Mouse (Mus musculus) embryonic fibroblast, embryonic 13.5 days (primary cell): ENCODE measurements around the gene Ppp6r3. TPM values are rescaled to one million over a fixed set of nuclear protein-coding genes. Genes with fewer than 3 reads are reported as not detected.

ENCODE experiments used
- H3K27ac ChIP-seq: 2 replicates; pipeline ENCODE4 v1.5.1; 2012; ENCODE audit warnings: low read length, control low read depth, inconsistent platforms; ENCODE audit not compliant: insufficient read depth
- H3K4me1 ChIP-seq: 2 replicates; pipeline ENCODE4 v1.6.1; 2011; ENCODE audit warnings: low read length; ENCODE audit not compliant: control insufficient read depth, insufficient read depth
- H3K4me3 ChIP-seq: 2 replicates; pipeline ENCODE4 v1.5.1; 2011; ENCODE audit warnings: mild to moderate bottlenecking, control low read depth, low read length; ENCODE audit not compliant: insufficient read depth
- CTCF ChIP-seq: IDR thresholded peaks from 2 replicates; pipeline ENCODE4 v1.5.1; 2011; ENCODE audit warnings: mild to moderate bottlenecking, control low read depth, low read length, moderate library complexity, borderline replicate concordance; ENCODE audit not compliant: insufficient read depth
- POLR2A ChIP-seq: IDR thresholded peaks from 2 replicates; pipeline ENCODE4 v1.6.1; 2011; ENCODE audit warnings: low read depth, mild to moderate bottlenecking, control low read depth, low read length, moderate library complexity
- polyA plus RNA-seq: library from polyadenylated mRNA; stranded (reverse); fragments of >200 nt; gene quantifications from 2 replicates; pipeline ENCODE4 v1.2.4, GENCODE M21; 2011; ENCODE audit warnings: low read depth; ENCODE audit not compliant: missing spikeins, insufficient read length

Gene Ppp6r3
- polyA plus RNA-seq, 1 experiment, result 69.4 TPM

DNA sequence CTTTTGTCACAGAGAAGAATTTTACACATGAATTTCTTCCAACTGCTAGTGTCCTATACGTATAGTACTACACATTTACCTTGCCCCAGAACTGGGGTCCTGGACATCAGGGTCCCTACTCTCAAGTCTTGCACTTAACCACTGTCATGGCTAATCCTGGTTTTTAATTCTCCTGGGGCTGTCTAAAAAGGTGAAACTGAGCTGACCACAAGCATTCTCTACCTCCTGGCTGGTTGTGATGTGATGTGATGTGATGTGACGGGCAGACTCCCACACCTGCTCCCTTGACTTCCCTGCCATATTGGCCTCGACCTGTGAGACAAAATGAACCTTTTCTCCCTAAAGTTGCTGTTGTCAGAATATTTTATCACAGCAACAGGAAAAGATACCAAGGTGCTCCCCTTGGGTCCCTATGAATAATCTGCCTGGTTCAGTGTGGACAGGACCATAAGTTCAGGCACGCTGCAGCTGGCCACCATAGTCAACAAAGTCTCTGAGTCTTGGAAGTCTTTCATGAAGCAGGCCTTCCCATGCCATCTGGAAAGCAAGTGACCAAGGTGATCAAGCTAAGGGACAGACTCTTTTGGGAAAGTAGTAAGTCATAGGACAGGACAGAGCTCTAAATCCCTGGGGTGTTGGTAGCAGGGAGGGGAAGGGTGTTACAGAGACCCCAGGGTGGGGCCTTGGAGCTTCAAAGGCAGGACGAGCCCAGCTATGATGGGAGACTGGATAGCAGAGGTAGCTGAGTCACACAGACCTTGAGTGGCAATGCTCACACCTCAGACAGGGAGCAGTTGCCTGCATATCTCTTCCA, 1.1 kb upstream of the Ppp6r3 start:
- Histone ChIP-seq H3K4me3 (peak overlapping the region; percentile 20; the same call in 1 of the 2 replicates), H3K27ac (no peak overlapping the region), H3K4me1 (no peaks in the 10 kb centered on the region)
- no peak for TF ChIP-seq POLR2A
- TF ChIP-seq CTCF, result no peak

DNA sequence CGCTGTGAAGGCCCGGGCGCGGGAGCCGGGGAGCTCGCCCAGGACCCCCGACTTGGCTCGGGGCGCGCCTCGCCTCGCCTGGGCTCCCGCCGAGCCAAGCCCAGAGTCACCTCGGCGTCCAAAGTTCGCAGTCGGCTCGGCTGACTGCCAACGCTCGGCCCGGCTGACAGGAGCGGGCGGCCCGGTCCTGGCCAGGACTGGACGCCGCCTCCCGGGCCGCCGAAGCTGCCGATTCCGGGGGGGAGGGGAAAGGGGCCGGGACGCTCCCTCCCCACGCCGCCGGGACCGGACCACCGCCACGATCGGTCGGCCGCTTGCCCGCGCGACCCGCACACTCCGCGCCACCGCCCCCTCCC, 295 bp downstream of the Ppp6r3 start:
- TF ChIP-seq POLR2A (no peak), CTCF (no peak)
- H3K27ac ChIP-seq, result peak overlapping the region; percentile 80
- no peaks in the 10 kb centered on the region for H3K4me1 ChIP-seq
- peak overlapping the region; percentile 99 for H3K4me3 ChIP-seq

DNA sequence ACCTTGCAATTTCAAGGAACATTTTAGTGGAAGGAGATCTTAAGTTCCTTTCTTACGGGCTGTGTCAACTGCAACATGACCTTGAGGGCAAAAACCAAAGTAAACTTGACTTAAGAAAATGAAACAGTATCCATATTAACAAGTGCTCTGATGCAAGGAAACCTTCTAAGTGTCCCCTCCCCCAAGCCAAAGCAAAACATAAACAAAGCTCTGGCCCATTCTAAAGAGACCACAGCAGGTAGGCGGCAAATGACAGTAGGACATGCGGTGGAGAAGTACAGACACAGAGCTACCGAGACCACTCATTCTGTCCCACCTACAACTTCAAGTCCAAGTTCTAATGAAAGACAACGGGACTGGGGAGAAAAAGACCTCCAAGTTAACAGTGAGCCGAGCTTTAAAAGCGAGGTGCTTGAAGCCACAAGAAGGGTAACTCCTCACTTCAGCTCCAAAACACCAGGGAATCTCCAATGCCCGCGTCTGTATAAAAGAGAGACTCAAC, 905 bp downstream of the Ppp6r3 start:
- H3K4me3 ChIP-seq, result peak overlapping the region; percentile 99
- H3K4me1 ChIP-seq, result no peaks in the 10 kb centered on the region
- H3K27ac ChIP-seq, result peak overlapping the region; percentile 80; the same call in 1 of the 2 replicates
- no peak for TF ChIP-seq CTCF
- TF ChIP-seq POLR2A, result no peak

DNA sequence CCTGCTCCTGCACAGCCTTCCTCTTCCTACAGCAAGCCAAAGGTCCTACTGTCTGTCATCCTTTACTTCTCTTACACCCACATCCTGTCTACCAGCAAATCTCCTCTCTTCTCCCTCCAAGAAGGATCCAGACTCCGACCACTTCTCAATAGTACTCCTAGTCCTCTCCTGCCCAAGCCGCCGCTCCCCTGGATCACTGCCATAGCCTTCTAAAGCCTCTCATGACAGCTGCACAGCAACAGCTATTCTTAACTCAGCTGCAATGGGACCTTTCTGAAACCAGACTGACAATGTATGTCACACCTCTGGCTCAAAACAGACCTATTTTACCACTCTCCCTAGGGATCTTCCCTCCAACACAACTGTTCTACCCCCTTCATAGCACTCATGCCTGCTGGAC, 11.2 kb downstream of the Ppp6r3 start:
- TF ChIP-seq CTCF (no peak), POLR2A (no peak)
- no peak overlapping the region for H3K27ac ChIP-seq
- peaks cover 4% of the 10 kb centered on the region for H3K4me1 ChIP-seq
- H3K4me3 ChIP-seq, result no peak overlapping the region

DNA sequence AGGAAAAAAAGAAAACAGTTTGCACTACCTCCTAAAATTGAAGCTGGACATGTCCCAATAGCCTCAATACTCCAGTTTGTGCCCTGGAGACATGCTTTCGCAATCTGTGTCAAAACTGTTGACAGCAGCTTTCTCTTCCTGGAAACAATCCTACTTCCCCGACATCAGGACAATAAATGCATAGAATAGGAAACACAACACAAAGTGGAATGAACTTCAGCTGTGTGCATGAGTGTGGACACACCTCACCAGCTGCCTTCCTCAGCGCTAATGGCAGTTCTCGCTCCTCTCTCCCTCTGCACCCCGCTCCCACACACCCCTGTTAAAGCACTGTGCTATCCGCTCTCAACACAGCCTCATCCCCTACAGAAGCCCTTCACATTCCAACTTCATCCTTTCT, 12.8 kb downstream of the Ppp6r3 start:
- no peak overlapping the region for H3K4me3 ChIP-seq
- H3K4me1 ChIP-seq, result peaks cover 3% of the 10 kb centered on the region
- no peak for TF ChIP-seq POLR2A
- no peak for TF ChIP-seq CTCF
- no peak overlapping the region for H3K27ac ChIP-seq

DNA sequence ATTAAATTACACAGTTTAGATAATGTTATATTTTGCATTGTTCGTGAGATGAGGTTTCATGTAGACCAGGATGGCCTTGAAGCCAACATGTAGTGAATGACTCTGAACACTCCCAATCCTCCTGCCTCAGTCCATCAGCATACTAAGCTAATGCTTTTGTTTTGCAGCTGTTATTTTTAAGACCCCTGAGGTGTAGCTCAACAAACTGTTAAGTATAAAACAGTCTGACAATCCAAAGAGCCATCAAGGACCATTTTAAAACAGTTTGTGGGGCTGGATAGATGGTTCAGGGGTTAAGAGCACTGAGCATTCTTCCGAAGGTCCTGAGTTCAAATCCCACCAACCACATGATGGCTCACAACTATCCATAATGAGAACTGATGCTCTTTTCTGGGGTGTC, 13.3 kb downstream of the Ppp6r3 start:
- H3K4me3 ChIP-seq, result no peak overlapping the region
- TF ChIP-seq POLR2A (no peak), CTCF (no peak)
- H3K4me1 ChIP-seq, result peaks cover 2% of the 10 kb centered on the region
- no peak overlapping the region for H3K27ac ChIP-seq

DNA sequence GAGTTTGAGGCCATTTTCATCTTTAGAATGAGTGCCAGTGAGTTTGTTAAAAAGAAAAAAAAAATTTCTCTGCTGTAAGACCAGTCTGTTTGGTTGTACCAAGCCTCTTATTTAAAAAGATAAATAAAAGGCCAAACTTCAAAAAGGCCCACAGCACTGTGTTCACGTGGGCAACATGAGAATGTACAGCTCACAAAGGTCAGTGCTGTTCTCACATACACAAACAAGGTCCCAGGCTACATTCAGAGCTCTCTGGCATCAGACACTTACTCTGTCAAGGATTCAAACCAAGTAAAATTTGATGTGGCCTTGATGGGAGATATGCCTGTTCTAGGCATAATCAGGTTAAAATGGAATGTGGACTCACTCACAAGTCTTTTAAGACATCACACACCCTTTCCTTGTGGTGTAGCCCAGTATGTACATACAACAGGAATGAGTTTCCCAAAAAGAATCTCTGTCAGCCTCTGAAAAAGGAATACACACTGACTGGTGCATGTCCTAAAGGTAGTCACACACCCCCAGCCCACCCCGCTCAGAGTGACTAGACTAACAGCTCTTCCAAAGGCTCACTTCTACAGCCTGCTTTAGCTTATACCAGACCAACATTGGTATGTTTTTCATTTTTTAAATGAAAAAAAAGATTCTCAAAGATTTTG, 19.3 kb downstream of the Ppp6r3 start:
- H3K27ac ChIP-seq, result no peak overlapping the region
- H3K4me1 ChIP-seq, result no peaks in the 10 kb centered on the region; the same call in 1 of the 2 replicates
- H3K4me3 ChIP-seq, result no peak overlapping the region
- TF ChIP-seq POLR2A, result no peak
- no peak for TF ChIP-seq CTCF

DNA sequence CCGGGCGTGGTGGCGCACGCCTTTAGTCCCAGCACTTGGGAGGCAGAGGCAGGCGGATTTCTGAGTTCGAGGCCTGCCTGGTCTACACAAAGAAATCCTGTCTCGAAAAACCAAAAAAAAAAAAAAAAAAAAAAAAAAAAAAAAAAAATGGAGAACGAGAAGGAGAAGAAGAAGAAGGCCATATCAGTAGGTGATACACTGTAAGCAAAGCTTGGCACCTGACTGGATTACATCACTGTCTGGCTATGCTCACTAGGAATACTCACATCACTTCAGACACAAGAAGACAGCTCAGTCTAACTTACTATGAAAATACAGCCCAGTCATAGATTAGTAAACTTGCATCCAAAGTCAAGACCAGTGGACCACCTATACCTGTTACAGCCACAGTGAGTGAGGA, 20.8 kb downstream of the Ppp6r3 start:
- Histone ChIP-seq H3K4me1 (no peaks in the 10 kb centered on the region; the same call in 1 of the 2 replicates), H3K4me3 (no peak overlapping the region), H3K27ac (no peak overlapping the region)
- TF ChIP-seq CTCF (no peak), POLR2A (no peak)

DNA sequence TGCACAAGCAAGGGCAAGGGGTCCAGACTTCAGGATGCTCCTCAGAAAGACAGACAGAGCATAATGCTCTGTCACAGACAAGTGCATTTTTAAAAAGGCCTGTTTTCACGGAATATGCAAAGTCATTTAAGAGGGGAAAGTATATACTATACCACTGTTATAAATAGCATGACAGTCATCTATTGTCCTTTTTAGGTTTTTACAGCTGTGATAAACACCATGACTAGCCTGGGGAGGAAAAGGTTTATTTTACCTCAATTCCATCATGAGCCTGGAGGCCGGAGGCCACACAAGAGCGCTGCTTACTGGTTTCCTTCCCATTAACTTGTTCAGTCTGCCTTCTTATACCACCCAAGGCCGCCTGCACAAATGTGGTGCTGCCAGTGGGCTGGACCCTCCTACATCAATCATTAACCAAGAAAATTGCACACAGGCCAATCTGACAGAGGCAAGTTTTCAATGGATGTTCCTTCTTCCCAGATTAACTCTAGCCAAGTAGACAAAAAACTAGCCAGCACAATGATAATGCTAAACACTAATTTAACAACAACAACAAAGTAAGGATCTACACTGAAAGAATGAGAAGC, 23.9 kb downstream of the Ppp6r3 start:
- TF ChIP-seq POLR2A (no peak), CTCF (no peak)
- no peak overlapping the region for H3K27ac ChIP-seq
- H3K4me1 ChIP-seq, result no peaks in the 10 kb centered on the region
- H3K4me3 ChIP-seq, result no peak overlapping the region

DNA sequence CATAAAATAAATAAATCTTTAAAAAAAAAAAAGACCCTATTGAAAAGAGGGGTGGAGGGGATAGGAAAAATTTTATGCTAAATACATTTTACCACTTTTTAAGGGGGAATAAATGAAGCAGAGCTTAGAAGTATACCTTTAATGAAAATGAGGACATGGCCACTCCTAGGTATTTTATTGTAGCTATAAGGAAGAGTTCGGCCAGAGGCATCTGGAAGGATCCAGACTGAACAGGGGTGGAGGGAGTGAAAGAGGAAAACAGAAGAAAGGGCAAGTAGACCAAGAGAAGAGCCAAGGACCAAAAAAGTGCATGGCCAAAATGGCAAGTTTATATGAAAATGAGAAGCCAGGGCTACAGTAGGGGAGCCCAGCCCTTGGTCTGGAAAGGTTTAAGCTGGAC, 25.4 kb downstream of the Ppp6r3 start:
- H3K27ac ChIP-seq, result no peak overlapping the region
- H3K4me1 ChIP-seq, result no peaks in the 10 kb centered on the region
- no peak overlapping the region for H3K4me3 ChIP-seq
- TF ChIP-seq POLR2A (no peak), CTCF (no peak)
